Mouse (Mus musculus) liver, embryonic 16.5 days (tissue): ENCODE results near the gene Vps51. TPM values are rescaled to one million over a fixed set of nuclear protein-coding genes. Genes with fewer than 3 reads are reported as not detected.

ENCODE experiments used
- microRNA-seq: library from miRNA; unstranded; fragments of <30 nt; microRNA quantifications from one replicate; pipeline ENCODE4, GENCODE M21; 2016
- polyA plus RNA-seq: library from polyadenylated mRNA; unstranded; fragments of >200 nt; fragmentation: Nextera tagmentation; extraction: Ambion mirVana; gene quantifications from 2 replicates; pipeline ENCODE4 v1.2.1, GENCODE M21; 2015

The Vps51 gene
- polyA plus RNA-seq, 1 experiment from 2014 or later = 28.9 TPM

Small RNA genes lying within 50 kb of the gene (microRNA-seq; reads per million reads assigned to microRNA genes)
- gene Mir6988 = 0.74 reads per million

Other genes with a start within 250 kb of the Vps51 start
- gene Frmd8, start 202.0 kb downstream of the Vps51 start, polyA plus RNA-seq = 13.9 and 14.0 TPM in 2 replicates
- gene Slc25a45, start 199.4 kb downstream of the Vps51 start, polyA plus RNA-seq = 6.3 and 6.9 TPM in 2 replicates
- gene Tigd3, start 183.1 kb downstream of the Vps51 start, polyA plus RNA-seq = 2.3 and 2.6 TPM in 2 replicates
- gene Dpf2, start 164.2 kb downstream of the Vps51 start, polyA plus RNA-seq = 48.4 and 52.8 TPM in 2 replicates
- gene Cdc42ep2, start 152.4 kb downstream of the Vps51 start, polyA plus RNA-seq = 2.9 and 3.6 TPM in 2 replicates
- 47.2 and 48.6 TPM in 2 replicates for gene Pola2, start 113.0 kb downstream of the Vps51 start, polyA plus RNA-seq
- 0.06 TPM in 2 replicates for gene Slc22a20, start 91.1 kb downstream of the Vps51 start, polyA plus RNA-seq
- 22.2 and 23.4 TPM in 2 replicates for gene Capn1, start 61.3 kb downstream of the Vps51 start, polyA plus RNA-seq
- gene Syvn1, start 30.7 kb downstream of the Vps51 start, polyA plus RNA-seq = 14.4 and 19.0 TPM in 2 replicates
- 37.4 and 38.5 TPM in 2 replicates for gene Mrpl49, start 19.4 kb downstream of the Vps51 start, polyA plus RNA-seq
- gene Fau, start 19.4 kb downstream of the Vps51 start, polyA plus RNA-seq = 440 and 454 TPM in 2 replicates
- gene Znhit2, start 16.0 kb downstream of the Vps51 start, polyA plus RNA-seq = 15.3 and 17.7 TPM in 2 replicates
- 48.0 and 53.7 TPM in 2 replicates for gene Tm7sf2, start 8.9 kb downstream of the Vps51 start, polyA plus RNA-seq
- gene Tmem262, start 2.8 kb upstream of the Vps51 start, polyA plus RNA-seq = not detected in 2 replicates
- gene Gm28374, start 5.0 kb upstream of the Vps51 start, polyA plus RNA-seq = 0.38 and 0.41 TPM in 2 replicates
- 19.2 and 21.8 TPM in 2 replicates for gene Zfpl1, start 7.7 kb upstream of the Vps51 start, polyA plus RNA-seq
- gene Cdca5, start 7.8 kb upstream of the Vps51 start, polyA plus RNA-seq = 28.9 and 32.5 TPM in 2 replicates
- gene AC131692.1, start 17.2 kb upstream of the Vps51 start, polyA plus RNA-seq = 0.20 and 0.48 TPM in 2 replicates
- 2.5 TPM in 2 replicates for gene Naaladl1, start 28.6 kb upstream of the Vps51 start, polyA plus RNA-seq
- gene Sac3d1, start 41.4 kb upstream of the Vps51 start, polyA plus RNA-seq = 16.5 and 16.8 TPM in 2 replicates
- 54.8 and 61.2 TPM in 2 replicates for gene Snx15, start 51.1 kb upstream of the Vps51 start, polyA plus RNA-seq
- gene Batf2, start 63.8 kb upstream of the Vps51 start, polyA plus RNA-seq = 0.09 and 0.66 TPM in 2 replicates
- 23.5 and 25.1 TPM in 2 replicates for gene Arl2, start 64.3 kb upstream of the Vps51 start, polyA plus RNA-seq
- not detected in 2 replicates for gene Majin, start 107.2 kb upstream of the Vps51 start, polyA plus RNA-seq
- not detected in 2 replicates for gene Gpha2, start 149.1 kb upstream of the Vps51 start, polyA plus RNA-seq
- 3.5 and 3.7 TPM in 2 replicates for gene Ppp2r5b, start 158.6 kb upstream of the Vps51 start, polyA plus RNA-seq
- 4.9 and 6.1 TPM in 2 replicates for gene Atg2a, start 164.4 kb upstream of the Vps51 start, polyA plus RNA-seq
- gene Ehd1, start 199.5 kb upstream of the Vps51 start, polyA plus RNA-seq = 62.1 and 68.6 TPM in 2 replicates
- 0.34 and 0.40 TPM in 2 replicates for gene Cdc42bpg, start 229.2 kb upstream of the Vps51 start, polyA plus RNA-seq